ENCODE assay signal across 9 mouse cellular contexts in the genomic region with DNA sequence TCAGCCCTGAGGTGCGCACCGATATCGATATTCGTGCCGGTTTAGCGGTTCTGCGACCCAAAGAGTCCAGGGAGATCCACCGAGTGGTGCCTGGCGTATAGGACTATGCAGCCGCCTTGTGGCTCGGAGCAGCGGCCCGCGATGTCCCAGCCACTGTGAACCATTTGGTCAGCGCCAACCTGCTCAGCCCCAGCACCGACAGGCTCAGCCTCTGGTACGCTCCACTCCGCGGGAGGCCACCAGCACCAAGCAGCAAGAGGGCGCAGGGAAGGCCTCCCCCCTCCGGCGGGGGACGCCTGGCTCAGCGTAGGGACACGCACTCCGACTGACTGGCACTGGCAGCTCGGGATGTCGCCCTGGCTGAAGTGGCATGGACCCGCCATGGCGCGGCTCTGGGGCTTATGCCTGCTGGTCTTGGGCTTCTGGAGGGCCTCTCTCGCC. TPM values are rescaled to one million over a fixed set of nuclear protein-coding genes. Genes with fewer than 3 reads are reported as not detected.
DNase-seq lines count a peak whose midpoint lies in the region; ATAC-seq lines count a peak whose summit lies in the region.
"Had no signal": no experiment of that assay in that cellular context is flagged by ENCODE, and none has a peak within 500 bp of the region (broad histone marks: within the 10 kb centered on the region; RNA-seq: fewer than 3 reads in every experiment).

No protein-coding gene starts in this region.

- H3K9me3 ChIP-seq in kidney, embryonic 16.5 days (ENCODE audit: low read length), result peaks cover 5% of the 10 kb centered on the region; the same call in 1 of the 2 replicates
- no peaks in the 10 kb centered on the region for H3K9me3 ChIP-seq in lung, embryonic 15.5 days

- H3K4me1 ChIP-seq in kidney, embryonic 16.5 days (ENCODE audit: insufficient read depth, low read length), result peaks cover 16% of the 10 kb centered on the region; the same call in 1 of the 2 replicates
- peaks cover 18% of the 10 kb centered on the region for H3K4me1 ChIP-seq in lung, embryonic 15.5 days

- intact Hi-C loops in gastrocnemius, postnatal 14 days (cut with DNase I; ENCODE audit: low total_unique reads), result loop anchor here (5.0 to 10.0 kb wide), 2 partner anchors 264 to 556 kb away; no protein-coding TSS in a partner anchor

- 1% methylated on average over 32 of the region's 32 CpGs for WGBS in kidney, embryonic 16.5 days
- WGBS in lung, embryonic 15.5 days, result under 1% methylated on average over 32 of the region's 32 CpGs

- H3K4me3 ChIP-seq in kidney, embryonic 16.5 days (ENCODE audit: low read length), result peak overlapping the region; percentile 58
- peak overlapping the region; percentile 43 for H3K4me3 ChIP-seq in lung, embryonic 15.5 days

- H3K27ac ChIP-seq in kidney, embryonic 16.5 days (ENCODE audit: low read length), result no peak overlapping the region
- no peak overlapping the region for H3K27ac ChIP-seq in lung, embryonic 15.5 days

- H3K4me2 ChIP-seq in kidney, embryonic 16.5 days (replicated peaks; ENCODE audit: low read depth, low read length), result peak overlapping the region; percentile 79
- H3K4me2 ChIP-seq in lung, embryonic 15.5 days, result peak overlapping the region; percentile 92

- DNase-seq in kidney, adult 9 months, result no peak
- DNase-seq in embryo, embryonic 10.5 days (ENCODE audit: low spot score), result peak; percentile 47
- peak; percentile 30 for DNase-seq in gastrocnemius, postnatal 14 days
- DNase-seq in layer of hippocampus, adult 11-12 months (ENCODE audit: low spot score), result peak; percentile 68
- DNase-seq in right cerebral cortex, adult 18-20 months, result peak; percentile 78

- peaks cover 56% of the 10 kb centered on the region for H3K27me3 ChIP-seq in kidney, embryonic 16.5 days (ENCODE audit: insufficient read depth, low read length)
- peaks cover 58% of the 10 kb centered on the region for H3K27me3 ChIP-seq in lung, embryonic 15.5 days
- H3K27me3 ChIP-seq: CH12.LX had no signal

- H3K36me3 ChIP-seq in kidney, embryonic 16.5 days (ENCODE audit: insufficient read depth, low read length), result no peaks in the 10 kb centered on the region
- no peaks in the 10 kb centered on the region for H3K36me3 ChIP-seq in lung, embryonic 15.5 days

- peak overlapping the region; percentile 49; the same call in 1 of the 2 replicates for H3K9ac ChIP-seq in kidney, embryonic 16.5 days (replicated peaks; ENCODE audit: low read length)
- H3K9ac ChIP-seq in lung, embryonic 15.5 days, result 0 out of 2 replicates have a peak overlapping the region, but pooled peaks have one; percentile 13

- peak; percentile 46 for ATAC-seq in kidney, embryonic 16.5 days (ENCODE audit: low FRiP score, low TSS enrichment)
- ATAC-seq in lung, embryonic 15.5 days (ENCODE audit: borderline replicate concordance, extremely low read depth, low FRiP score, low TSS enrichment), result peak; percentile 49; the same call in 1 of the 2 replicates
- ATAC-seq in megakaryocyte progenitor cell, adult 5-6 weeks (replicated peaks; ENCODE audit: poor library complexity), result no peak

RNA-seq across cellular contexts. Expression of a gene that starts 2.0 kb away (rescaled TPM):
- polyA plus RNA-seq in kidney, embryonic 16.5 days (2015; fragmentation: Nextera tagmentation; extraction: Ambion mirVana), result 5.8 and 6.9 TPM in 2 replicates
- 10 to 100 TPM in 1 of 2 experiments, 1 to 10 TPM in 1; 7.2 to 11.0 TPM for total RNA-seq in gastrocnemius, postnatal 14 days (2021)
- polyA plus RNA-seq in lung, embryonic 15.5 days (2015; fragmentation: Nextera tagmentation; extraction: Ambion mirVana), result 3.6 and 3.8 TPM in 2 replicates
- total RNA-seq in megakaryocyte progenitor cell, adult 5-6 weeks (2015), result not detected in 2 replicates
- total RNA-seq in megakaryocyte progenitor cell, adult 5-6 weeks (2017), result not detected in 2 replicates
- total RNA-seq: CH12.LX had no signal

Comparison
In these comparisons a context has a peak if more than half of its experiments do, and no peak if none do; other contexts are left out.
1. RNA of a gene that starts 2.0 kb away (total RNA-seq): 7.2 to 11.0 TPM in gastrocnemius, postnatal 14 days; not detected in megakaryocyte progenitor cell, adult 5-6 weeks; every median in the first group is over 4 times any median in the second.